Mouse (Mus musculus) liver, adult (tissue): ENCODE measurements around the gene Ap1s3.

Experiments used
- GATA4 ChIP-seq: IDR thresholded peaks from 2 replicates; pipeline ENCODE4 v1.6.1; 2014; ENCODE audit warnings: mild to moderate bottlenecking, low read length; ENCODE audit not compliant: insufficient replicate concordance

Ap1s3 gene

DNA sequence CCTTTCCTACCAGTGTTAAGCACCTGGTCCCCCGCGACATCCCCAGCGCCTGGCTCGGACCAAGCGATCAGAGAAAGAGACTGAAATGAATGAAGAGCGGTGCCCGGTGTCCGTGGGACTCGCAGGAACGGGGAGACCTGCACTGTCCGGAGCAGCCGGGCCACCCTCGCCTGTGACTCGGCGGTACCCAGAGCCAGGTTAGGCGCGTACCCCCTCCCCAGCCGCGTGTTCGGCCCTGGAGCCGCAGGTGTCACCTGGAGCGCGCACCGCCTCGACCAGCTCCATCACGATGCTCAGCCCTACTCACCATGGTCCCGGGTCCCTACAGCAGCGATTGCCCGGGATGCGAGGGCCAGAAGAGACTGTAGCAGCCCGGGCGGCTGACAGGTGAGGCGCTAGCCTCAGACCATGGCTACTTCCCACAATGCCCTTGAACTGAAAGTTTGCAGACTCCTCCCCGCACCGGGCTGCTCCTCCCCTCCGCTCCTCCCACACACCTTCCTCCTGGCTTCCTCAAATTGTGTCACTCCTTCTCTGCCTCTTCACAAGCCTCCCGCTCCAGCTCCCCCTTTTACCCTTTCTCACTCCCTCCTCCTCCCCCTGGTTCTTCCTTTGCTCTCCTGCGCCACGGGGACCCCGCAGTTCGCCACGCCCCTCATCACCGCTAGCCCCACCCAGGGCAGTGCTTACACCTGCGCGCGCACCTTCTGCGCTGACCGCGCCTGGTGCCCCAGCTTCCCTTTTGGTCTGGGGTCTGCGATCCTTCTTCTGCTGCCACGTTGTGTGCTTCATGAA is at the start of gene Ap1s3:
Gene Ap1s3 (minus strand): TSS at position 430 of the 795 bp plus-strand sequence.
- no peak for TF ChIP-seq GATA4

DNA sequence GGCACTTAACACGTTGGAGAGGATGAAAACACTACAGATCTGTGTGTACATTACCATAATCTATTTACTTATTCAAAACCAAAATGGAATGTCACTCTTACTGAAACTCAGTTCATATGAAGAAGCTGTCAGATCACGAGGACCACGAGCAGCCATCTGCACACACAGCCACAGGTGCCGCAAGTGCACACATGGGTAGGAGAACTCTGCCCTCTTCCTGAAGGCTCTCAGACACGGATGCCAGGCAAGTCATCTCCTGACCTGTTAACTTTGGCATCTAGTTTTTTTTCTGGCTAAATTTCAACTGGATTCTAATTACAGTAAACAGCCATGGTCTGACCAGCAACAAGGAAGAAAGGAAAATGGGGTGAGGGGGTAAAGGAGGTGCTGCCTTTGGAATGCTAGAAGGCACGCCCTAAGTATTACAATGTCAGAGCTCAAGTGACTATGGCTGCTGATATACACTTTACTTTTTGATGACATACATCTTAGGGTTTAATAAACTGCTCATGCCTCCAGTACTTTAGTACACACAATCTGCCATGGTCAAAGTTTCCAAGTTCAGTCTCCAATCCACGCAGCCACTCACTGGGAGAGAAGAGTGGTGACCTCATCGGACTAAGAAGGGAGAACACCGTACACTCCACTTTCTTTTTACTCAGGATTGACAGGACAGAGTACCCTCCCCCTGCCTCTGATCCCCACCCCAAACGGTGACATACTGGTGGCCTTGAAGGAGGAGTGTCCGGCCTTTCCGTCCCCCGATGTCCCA is 42.6 kb upstream of the Ap1s3 start:
- no peak for TF ChIP-seq GATA4

DNA sequence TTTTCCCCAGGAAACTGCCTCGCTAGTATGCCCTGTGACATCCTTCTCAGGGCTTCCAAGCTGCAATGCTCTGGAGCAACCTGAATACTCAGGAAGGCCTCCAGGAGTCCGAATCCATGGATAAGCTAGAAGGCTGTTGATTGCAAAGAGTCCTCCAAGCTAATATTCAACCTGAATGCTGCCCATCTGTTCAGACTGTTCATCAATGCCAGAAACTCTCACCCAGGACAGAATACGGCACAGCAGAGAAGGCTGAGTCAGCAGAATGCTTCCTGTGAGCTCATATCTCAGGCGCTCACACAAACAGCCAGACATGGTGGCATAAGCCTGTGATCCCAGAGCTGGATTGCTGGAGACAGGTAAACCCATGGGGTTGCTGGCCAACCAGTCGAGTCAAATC is 41.3 kb upstream of the Ap1s3 start:
- no peak for TF ChIP-seq GATA4

DNA sequence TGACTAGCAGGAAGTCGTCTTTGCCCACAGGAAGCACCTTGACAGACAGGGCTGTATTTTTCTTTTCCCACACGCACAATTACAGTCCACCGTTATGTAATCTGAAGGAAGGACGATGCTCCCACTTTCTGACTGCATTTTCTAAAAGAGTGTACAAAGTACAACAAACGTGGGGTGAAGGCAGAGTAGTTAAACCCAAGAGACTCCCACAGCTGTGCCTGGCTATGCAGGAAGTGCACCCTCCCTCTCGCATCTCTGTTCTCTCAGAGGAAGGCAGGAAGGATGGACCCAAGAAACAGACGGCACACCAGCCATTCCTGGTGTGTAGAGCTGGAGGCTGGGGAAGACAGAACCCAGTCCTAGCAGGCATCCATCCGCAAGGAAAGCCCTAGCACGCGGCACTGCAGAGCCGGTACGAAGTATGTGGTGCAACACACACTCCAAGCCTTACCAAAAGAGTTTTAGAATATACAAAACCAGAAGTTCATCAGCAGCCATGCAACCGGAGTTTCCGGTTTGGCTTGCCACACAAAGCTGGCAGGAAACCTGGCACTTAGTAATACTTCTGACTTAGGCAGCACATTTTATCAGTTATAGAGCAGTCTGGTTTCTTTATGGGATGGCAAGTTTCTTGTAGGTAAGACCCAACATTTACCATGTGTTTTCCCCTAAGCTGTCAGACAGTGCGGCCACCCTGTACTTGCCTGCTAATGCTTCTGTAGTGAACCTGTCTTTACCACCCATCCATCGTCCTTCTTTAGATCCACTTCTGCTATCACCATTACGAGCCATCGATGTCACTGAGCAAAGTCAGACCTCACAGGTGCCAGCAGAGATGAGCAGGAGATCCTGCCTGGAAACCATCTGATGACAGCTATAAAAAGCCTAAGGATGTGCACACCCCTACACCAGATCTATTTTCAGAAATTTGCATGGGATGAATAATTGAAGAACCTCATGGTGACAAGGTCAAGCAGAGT is 39.7 kb upstream of the Ap1s3 start:
- TF ChIP-seq GATA4: no peak

DNA sequence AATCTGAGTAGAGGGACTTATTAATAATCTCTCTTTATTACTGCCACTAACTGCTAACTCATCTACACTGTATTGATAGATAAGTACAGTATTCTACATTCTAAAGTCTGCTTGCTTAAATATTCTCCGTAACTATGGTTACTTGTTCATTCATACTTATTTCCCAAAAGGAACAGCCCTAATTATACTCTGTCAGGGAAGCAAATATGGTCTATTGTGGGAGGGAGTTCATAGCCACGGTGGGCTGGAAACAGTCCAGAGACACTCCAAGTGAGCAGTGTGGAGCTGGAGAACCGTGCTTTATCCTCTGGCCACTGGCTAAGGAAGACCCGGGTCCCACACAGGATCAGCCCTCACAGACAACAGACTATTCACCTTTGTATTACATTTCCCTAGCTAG is 38.9 kb upstream of the Ap1s3 start:
- TF ChIP-seq GATA4: no peak

DNA sequence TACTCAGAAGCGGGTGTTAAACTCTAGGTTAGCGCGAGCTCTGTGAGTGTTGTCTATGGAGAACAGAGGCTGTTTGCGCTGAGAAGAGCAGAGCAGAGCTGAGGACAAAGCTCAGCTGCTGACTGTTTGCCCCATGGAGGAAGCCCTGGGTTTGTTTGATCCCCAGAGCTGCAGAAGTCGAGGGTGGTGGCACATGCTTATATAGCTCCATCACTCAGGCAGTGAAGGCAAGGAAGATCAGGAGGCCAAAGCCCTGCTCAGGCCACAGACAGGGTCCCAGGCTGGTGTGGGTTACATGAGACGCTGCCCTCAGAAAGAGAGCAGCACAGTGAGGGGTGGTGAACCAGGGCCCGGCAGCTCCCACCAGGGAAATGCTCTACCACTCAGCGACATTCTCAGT is 38.4 kb upstream of the Ap1s3 start:
- TF ChIP-seq GATA4: no peak

DNA sequence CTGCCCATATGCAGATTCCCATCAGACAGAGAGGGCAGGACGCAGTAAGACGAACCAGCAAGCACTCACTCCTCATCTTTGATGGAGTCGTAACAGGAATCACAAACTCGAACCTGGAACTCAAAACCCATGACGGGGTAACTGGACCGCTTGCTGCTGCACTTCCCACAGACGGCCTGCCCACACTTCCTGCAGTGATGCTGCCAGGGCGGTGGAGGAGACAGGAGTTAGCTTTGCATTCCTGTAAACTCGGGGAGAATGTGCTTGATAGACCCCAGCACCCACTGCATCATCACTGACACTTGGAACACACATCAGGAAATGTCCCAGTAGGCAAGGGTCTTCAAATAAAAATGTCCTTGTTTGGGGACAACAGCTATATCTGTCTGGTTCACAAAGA is 35.6 kb upstream of the Ap1s3 start:
- no peak for TF ChIP-seq GATA4

DNA sequence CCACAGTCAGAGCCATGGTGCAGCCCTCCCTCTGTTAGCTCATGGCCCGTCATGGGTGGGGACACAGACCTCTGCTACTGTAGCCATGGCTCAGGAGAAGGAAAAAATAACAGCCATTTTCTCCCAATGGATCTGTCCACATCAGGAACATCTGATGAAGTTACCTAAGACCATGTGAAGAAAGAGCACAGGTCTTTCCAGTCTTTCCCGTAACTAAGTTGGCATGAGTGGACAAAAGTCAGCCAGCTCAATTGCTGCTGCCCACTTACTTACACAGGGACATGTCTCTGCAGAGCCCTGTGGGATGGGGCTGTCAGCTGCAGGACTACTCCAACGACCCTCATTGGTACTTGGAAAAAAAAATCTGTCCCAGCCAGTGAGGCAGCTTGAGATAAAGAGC is 34.9 kb upstream of the Ap1s3 start:
- TF ChIP-seq GATA4: no peak

DNA sequence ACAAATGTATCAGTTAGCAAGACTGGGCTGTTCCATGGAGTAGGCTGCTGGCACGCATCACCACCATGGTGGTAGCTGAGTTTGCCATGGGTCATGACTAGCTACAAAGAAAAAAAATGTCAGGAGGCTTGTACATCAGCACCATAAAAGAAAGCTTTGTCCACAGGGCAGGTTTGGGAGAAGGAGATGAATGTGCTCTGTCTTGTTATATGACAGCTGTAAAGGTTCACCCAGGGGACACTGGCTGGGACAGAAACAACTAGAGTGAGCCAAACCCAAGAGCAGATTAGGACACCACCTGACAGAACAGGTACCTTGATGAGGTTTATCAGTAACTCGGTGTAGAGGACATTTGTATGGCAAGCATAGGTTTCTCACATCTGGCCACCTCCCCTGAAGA is 32.9 kb upstream of the Ap1s3 start:
- TF ChIP-seq GATA4: no peak

DNA sequence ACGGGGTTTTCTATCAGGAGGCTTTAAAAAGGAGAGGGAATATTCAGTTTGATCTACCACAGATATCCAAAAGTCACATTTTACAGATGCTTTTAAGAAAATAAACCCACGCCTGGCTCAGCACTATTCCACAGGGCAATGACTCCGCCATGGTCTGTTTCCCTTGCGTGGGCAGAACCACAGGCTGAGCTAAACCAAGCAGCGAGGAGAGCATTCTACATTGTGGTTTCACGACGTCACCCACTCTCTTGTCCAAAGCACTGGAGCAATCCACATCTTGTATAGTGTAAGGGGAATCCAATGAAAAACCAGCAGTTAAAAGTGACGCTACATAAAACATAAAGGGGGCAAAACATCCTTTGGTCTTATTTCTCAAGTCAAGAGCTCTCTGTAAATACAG is 31.7 kb upstream of the Ap1s3 start:
- TF ChIP-seq GATA4: no peak

DNA sequence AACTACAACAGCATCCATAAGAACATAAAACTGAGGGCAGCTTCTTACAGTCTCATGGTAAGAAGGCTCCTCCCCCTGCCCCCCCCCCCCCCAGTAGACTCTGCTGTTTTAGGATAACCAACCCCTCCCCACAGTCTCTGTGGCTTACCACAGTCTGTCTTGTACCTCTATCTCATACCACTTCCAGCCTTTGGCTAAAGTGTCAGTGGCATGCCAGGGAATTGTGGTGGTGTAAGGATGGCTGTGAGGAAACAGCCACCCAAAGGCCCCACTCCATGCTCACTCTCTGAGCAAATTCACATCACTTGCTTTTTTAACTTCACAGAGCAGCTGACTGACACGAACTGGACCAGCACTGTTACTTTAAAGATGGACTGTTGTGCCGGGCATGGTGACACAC is 26.7 kb upstream of the Ap1s3 start:
- TF ChIP-seq GATA4: no peak

DNA sequence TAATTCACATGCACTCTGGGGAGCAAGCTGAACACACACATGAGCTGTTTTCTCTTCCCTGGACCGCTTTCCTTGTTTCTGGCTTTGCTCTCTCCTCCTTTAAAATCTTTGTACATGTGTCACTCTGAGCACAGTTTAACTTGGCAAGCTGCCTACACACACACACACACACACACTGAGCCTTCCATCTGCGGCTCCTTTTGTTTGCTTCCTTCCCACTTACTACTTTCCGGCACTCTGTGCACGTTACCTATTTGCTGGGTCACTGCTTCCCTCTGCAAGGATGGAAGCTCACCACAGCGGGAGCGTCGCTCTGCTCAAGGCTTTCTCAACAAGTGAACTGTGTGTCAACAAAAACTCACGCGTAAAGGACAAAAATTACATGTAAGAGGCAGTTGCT is 25.6 kb upstream of the Ap1s3 start:
- TF ChIP-seq GATA4: no peak

DNA sequence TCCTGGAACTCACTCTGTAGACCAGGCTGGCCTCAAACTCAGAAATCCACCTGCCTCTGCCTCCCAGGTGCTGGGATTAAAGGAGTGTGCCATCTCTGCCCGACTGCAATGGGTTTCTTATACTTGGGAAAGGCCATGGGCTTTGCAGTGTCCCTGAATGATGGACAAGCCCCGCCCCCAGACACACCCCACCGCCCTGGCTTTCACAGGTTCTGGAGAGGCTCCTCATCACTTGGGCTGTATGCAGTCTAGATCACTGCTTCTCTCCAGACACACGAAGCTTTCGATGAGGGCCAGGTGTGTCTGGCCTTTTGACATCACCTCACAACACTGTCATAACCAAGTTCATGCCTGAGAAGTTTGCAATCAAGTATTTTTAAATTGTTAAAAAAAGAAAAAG is 25.2 kb upstream of the Ap1s3 start:
- no peak for TF ChIP-seq GATA4

DNA sequence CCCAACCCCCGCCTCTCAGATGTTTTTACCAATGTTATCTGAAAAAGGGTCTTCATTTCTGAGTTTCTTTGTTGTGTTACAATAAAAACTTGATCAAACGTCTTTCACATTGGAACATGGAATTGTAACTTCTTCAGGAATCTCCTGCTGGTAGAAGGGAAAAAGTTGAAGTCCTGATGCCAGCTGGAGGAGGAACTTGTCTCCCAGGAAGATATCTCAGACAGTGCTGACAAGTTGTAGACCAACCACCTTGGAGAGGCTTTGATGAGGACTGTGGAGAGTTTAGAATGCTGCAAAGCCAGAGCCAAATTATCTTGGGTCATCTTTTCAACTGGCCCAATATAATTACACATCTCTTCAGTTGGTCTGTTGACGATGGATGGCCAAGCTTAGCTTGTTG is 20.7 kb upstream of the Ap1s3 start:
- no peak for TF ChIP-seq GATA4

DNA sequence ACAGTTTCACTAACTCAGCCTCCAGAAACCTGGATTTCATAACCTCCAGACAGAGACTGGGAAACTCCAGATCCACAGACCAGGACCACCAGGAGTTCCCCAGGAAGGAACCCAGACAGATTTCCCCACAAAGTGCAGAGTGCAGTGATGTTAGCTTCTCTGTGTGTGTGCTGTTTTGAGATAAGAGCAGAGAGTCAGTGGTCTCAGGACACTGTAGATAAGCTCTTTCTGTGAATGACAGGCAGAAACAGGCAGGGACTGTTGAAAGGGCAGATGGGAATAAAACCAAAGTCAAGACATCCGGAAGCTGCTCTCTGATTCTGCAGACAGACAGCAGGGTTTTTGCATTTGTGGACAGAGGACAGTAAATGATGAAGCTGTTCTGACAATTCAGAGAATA is 15.5 kb upstream of the Ap1s3 start:
- no peak for TF ChIP-seq GATA4

DNA sequence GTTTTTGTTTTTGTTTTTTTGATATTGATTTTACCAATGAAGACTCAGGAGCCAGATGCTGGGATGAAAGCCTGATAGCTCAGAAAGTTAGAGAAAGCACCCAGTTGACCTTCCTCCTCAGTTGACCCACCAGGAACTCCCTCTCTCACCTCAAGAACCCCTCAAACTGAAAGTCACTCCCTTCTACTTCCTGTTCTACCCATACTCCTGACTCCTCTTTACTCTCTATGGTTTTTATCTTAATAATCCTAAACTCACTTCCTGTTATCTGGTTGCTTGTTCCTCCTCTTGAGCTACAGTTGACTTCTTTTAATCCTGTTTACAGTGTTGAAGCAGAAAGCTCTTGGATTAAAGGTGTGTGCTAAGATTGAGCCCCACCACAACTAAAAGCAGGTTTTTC is 12.3 kb upstream of the Ap1s3 start:
- no peak for TF ChIP-seq GATA4

DNA sequence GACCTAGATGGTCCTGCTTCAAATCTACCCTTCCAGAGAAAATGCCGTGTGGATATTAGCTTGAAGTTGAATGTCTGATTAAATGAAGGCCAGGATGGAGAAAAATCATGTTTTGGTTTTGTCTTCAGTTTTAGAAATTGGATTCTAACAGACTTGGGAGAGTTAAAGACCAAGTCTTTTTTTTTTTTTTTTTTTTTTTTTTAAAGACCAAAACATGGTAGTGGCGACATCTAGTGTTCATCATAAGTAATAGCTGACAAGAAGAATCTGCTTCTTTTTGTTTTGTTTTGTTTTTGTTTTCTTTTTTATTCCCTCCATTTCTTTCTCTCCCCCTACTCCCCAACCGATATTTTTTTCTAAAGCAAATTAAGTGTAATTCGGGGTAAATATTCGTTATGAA is 11.2 kb upstream of the Ap1s3 start:
- TF ChIP-seq GATA4: no peak
